Mouse (Mus musculus) E14TG2a.4 (cell line): Measurements from ENCODE around the gene Iqgap1.

Experiments used
- CTCF ChIP-seq: conservative IDR thresholded peaks from 2 replicates; pipeline ENCODE4 v1.5.1; 2014; ENCODE audit warnings: low read length
- NANOG ChIP-seq: IDR thresholded peaks from 2 replicates; pipeline ENCODE4 v1.6.1; 2014; ENCODE audit warnings: borderline replicate concordance, low read length, mixed read lengths
- POU5F1 ChIP-seq: IDR thresholded peaks from 2 replicates; pipeline ENCODE4 v1.6.1; 2014; ENCODE audit warnings: low read length, borderline replicate concordance

DNA sequence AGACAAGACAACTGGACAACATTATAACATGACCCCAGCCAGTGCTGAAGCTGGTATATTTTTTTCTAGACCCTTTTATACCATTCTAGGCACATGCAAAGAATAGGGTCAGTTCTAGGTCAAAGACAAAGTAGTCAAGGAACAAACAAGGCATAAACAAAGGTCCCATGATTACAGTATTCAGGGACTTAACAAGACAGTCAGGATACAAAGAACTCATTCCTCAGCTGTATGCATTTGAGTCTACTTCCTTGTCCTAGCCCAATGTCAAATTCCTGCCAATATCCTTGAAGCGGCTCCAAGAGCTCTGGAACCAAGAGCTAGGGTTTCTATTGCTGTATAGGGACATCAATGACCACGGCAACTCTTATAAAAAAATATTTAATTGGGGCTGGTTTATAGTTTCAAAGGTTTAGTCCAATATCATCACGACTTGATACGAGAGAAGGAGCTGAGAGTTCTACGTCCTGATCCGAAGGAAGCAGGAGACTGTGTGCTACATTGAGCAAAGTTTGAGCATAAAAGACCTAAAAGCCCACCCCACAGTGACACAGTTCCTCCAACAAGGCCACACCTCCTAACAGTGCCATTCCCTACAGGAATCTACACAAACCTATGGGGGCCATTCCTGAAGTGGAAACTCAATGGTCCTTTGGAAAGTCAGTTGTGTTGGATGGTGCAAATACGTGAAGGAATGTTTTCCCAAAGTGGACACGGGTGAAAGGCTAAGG, 18.3 kb upstream of the Iqgap1 start:
- TF ChIP-seq CTCF (no peak), POU5F1 (no peak), NANOG (peak; percentile 98)
